Mouse (Mus musculus): ENCODE data around the gene Sh2b2. TPM values are rescaled to one million over a fixed set of nuclear protein-coding genes. Genes with fewer than 3 reads are reported as not detected.

The Sh2b2 gene
- polyA plus RNA-seq, 1 experiment, result 9.6 TPM

DNA sequence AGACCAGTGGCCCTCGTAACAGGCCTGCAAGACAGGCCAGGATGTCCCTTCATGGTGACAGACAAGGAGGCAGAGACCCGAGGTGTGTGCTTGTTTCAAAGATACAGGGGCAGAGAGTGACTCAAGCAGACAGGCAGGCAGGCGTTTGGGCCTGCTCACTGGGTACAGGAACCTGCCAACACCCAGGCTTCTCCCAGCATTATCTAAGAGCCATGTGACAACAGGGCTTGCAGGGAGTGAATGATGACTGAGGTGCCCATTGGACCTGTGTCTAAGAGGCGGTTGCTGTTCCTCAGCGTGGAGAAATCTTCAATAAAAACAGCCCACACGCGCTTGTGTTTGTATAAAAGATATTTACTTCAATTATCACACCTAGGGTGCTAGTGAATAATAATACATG is 19.7 kb upstream of the Sh2b2 start:
- H3K79me2 ChIP-seq (ENCODE audit: control insufficient read depth, insufficient read depth), result no peaks in the 10 kb centered on the region
- H3K36me3 ChIP-seq (ENCODE audit: control insufficient read depth, insufficient read depth), result no peaks in the 10 kb centered on the region
- H3K27me3 ChIP-seq (ENCODE audit: control insufficient read depth, insufficient read depth, insufficient read length), result no peaks in the 10 kb centered on the region
- TF ChIP-seq MYOD1 (IDR thresholded peaks at IDR 0.05; ENCODE audit: control insufficient read depth, insufficient read length, low read depth), result no peak
- H3K79me3 ChIP-seq (ENCODE audit: low read depth), result no peaks in the 10 kb centered on the region
- no peak overlapping the region for H3K4me3 ChIP-seq (ENCODE audit: insufficient read depth, poor library complexity, severe bottlenecking)
- H3ac ChIP-seq (ENCODE audit: control insufficient read depth, insufficient read length, low read depth), result no peak overlapping the region

- Histone ChIP-seq H3K79me3 (ENCODE audit: low read depth) (no peaks in the 10 kb centered on the region), H3K27me3 (ENCODE audit: control insufficient read depth, insufficient read depth, insufficient read length) (no peaks in the 10 kb centered on the region), H3K4me3 (ENCODE audit: insufficient read depth, poor library complexity, severe bottlenecking) (no peak overlapping the region), H3K79me2 (ENCODE audit: control insufficient read depth, insufficient read depth) (no peaks in the 10 kb centered on the region), H3K36me3 (ENCODE audit: control insufficient read depth, insufficient read depth) (no peaks in the 10 kb centered on the region), H3ac (ENCODE audit: control insufficient read depth, insufficient read length, low read depth) (no peak overlapping the region)
- no peak for TF ChIP-seq CTCF (IDR thresholded peaks at IDR 0.05; ENCODE audit: control insufficient read depth, insufficient read depth, insufficient read length)
- TF ChIP-seq FOSL1 (IDR thresholded peaks at IDR 0.05; ENCODE audit: insufficient read depth, low read length, poor library complexity, severe bottlenecking), result no peak
- no peak for TF ChIP-seq MAX (IDR thresholded peaks at IDR 0.05)
- TF ChIP-seq MYOG (IDR thresholded peaks at IDR 0.05; ENCODE audit: control insufficient read depth, extremely low read depth, insufficient read length), result no peak
Observed at GRCm38 (mm10) chr5:136263342-136263741, 17.0 kb upstream of the Sh2b2 start.

DNA sequence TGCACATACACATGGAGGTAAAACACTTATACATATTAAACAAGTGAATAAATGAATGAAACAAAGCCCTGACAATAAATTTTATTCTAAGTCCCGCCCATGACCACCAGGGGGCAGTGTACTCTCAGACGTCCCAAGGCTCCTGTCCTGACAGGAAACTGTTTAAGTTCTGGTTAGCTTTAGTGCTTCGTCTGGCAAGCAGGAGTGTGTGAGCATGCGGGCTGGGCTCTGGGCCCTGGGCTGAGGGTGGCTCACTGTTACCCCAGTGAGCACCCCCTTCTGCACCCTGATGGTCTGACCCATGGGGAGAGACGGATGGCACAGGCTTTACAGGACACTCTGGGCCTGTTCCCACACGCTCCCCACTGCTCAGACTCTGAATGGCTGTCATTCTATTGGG is 12.6 kb upstream of the Sh2b2 start:
- H3K79me3 ChIP-seq (ENCODE audit: low read depth), result no peaks in the 10 kb centered on the region
- no peak overlapping the region for H3ac ChIP-seq (ENCODE audit: control insufficient read depth, insufficient read length, low read depth)
- no peaks in the 10 kb centered on the region for H3K79me2 ChIP-seq (ENCODE audit: control insufficient read depth, insufficient read depth)
- H3K36me3 ChIP-seq (ENCODE audit: control insufficient read depth, insufficient read depth), result no peaks in the 10 kb centered on the region
- H3K4me3 ChIP-seq (ENCODE audit: insufficient read depth, poor library complexity, severe bottlenecking), result no peak overlapping the region
- TF ChIP-seq CTCF (IDR thresholded peaks at IDR 0.05; ENCODE audit: control insufficient read depth, insufficient read depth, insufficient read length) (peak; percentile 22), FOSL1 (IDR thresholded peaks at IDR 0.05; ENCODE audit: insufficient read depth, low read length, poor library complexity, severe bottlenecking) (no peak), MAX (IDR thresholded peaks at IDR 0.05) (no peak), MYOD1 (IDR thresholded peaks at IDR 0.05; ENCODE audit: control insufficient read depth, insufficient read length, low read depth) (no peak), MYOG (IDR thresholded peaks at IDR 0.05; ENCODE audit: control insufficient read depth, extremely low read depth, insufficient read length) (no peak), CEBPB (IDR thresholded peaks at IDR 0.05; ENCODE audit: low read depth) (no peak)
- H3K27me3 ChIP-seq (ENCODE audit: control insufficient read depth, insufficient read depth, insufficient read length), result no peaks in the 10 kb centered on the region

DNA sequence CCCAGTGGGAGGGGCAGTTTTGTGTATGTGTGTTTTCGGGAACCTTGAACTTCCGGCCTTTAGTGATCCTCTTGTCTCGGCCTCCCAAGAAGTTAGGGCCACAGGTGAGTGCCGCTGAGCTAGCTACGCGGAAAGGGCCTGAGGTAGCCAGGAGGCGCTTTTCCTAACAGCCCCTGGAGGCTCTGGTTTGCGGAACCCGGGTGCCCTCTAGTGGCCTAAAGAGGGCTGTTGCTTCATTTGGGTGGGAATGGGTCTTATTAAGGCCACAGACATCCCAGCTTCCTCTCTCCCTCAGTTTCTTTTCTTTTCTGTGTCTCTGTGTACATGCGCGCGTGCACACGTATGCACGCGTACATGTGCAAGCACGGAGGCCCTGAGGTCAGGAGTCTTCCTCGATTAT is 6.5 kb upstream of the Sh2b2 start:
- TF ChIP-seq CTCF (IDR thresholded peaks at IDR 0.05; ENCODE audit: control insufficient read depth, insufficient read depth, insufficient read length), result peak; percentile 78
- TF ChIP-seq CEBPB (IDR thresholded peaks at IDR 0.05; ENCODE audit: low read depth), result peak; percentile 48
- no peak for TF ChIP-seq MYOG (IDR thresholded peaks at IDR 0.05; ENCODE audit: control insufficient read depth, extremely low read depth, insufficient read length)
- H3K4me3 ChIP-seq (ENCODE audit: insufficient read depth, poor library complexity, severe bottlenecking), result no peak overlapping the region
- H3K27me3 ChIP-seq (ENCODE audit: control insufficient read depth, insufficient read depth, insufficient read length), result no peaks in the 10 kb centered on the region
- no peak overlapping the region for H3ac ChIP-seq (ENCODE audit: control insufficient read depth, insufficient read length, low read depth)
- no peaks in the 10 kb centered on the region for H3K79me2 ChIP-seq (ENCODE audit: control insufficient read depth, insufficient read depth)
- H3K79me3 ChIP-seq (ENCODE audit: low read depth), result no peaks in the 10 kb centered on the region
- H3K36me3 ChIP-seq (ENCODE audit: control insufficient read depth, insufficient read depth), result no peaks in the 10 kb centered on the region

DNA sequence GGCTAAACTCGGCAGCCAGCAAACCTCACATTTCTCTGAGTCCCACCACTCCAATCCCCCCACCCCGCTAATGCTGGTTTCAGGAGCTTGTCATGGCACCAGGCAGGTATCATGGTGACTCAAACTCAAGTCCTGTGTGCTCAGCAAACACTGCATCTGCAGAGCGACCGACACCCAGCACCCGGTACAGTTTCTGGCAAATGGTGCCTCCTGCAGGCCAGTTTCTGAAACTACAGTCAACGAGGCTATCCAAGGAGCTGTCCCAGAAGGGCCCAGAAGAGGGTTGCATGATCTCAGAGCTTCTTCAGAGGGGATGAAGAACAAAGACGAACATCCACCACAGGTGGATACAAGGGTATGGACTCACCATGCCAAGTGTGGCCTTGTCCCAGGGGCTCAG is 4.6 kb upstream of the Sh2b2 start:
- TF ChIP-seq MYOD1 (IDR thresholded peaks at IDR 0.05; ENCODE audit: control insufficient read depth, insufficient read length, low read depth) (no peak), CTCF (IDR thresholded peaks at IDR 0.05; ENCODE audit: control insufficient read depth, insufficient read depth, insufficient read length) (no peak), MAX (IDR thresholded peaks at IDR 0.05) (no peak), FOSL1 (IDR thresholded peaks at IDR 0.05; ENCODE audit: insufficient read depth, low read length, poor library complexity, severe bottlenecking) (no peak), USF1 (IDR thresholded peaks at IDR 0.05; ENCODE audit: low read depth) (no peak), CEBPB (IDR thresholded peaks at IDR 0.05; ENCODE audit: low read depth) (no peak), MYOG (IDR thresholded peaks at IDR 0.05; ENCODE audit: control insufficient read depth, extremely low read depth, insufficient read length) (no peak)
- Histone ChIP-seq H3ac (ENCODE audit: control insufficient read depth, insufficient read length, low read depth) (no peak overlapping the region), H3K36me3 (ENCODE audit: control insufficient read depth, insufficient read depth) (no peaks in the 10 kb centered on the region), H3K79me2 (ENCODE audit: control insufficient read depth, insufficient read depth) (no peaks in the 10 kb centered on the region), H3K4me3 (ENCODE audit: insufficient read depth, poor library complexity, severe bottlenecking) (no peak overlapping the region), H3K79me3 (ENCODE audit: low read depth) (no peaks in the 10 kb centered on the region), H3K27me3 (ENCODE audit: control insufficient read depth, insufficient read depth, insufficient read length) (no peaks in the 10 kb centered on the region)

- Histone ChIP-seq H3K36me3 (ENCODE audit: control insufficient read depth, insufficient read depth) (no peaks in the 10 kb centered on the region), H3K27me3 (ENCODE audit: control insufficient read depth, insufficient read depth, insufficient read length) (no peaks in the 10 kb centered on the region), H3ac (ENCODE audit: control insufficient read depth, insufficient read length, low read depth) (no peak overlapping the region), H3K4me3 (ENCODE audit: insufficient read depth, poor library complexity, severe bottlenecking) (no peak overlapping the region), H3K79me3 (ENCODE audit: low read depth) (no peaks in the 10 kb centered on the region), H3K79me2 (ENCODE audit: control insufficient read depth, insufficient read depth) (peaks cover 9% of the 10 kb centered on the region)
- no peak for TF ChIP-seq CEBPB (IDR thresholded peaks at IDR 0.05; ENCODE audit: low read depth)
- no peak for TF ChIP-seq FOSL1 (IDR thresholded peaks at IDR 0.05; ENCODE audit: insufficient read depth, low read length, poor library complexity, severe bottlenecking)
- no peak for TF ChIP-seq MYOD1 (IDR thresholded peaks at IDR 0.05; ENCODE audit: control insufficient read depth, insufficient read length, low read depth)
- TF ChIP-seq MAX (IDR thresholded peaks at IDR 0.05), result no peak
- TF ChIP-seq CTCF (IDR thresholded peaks at IDR 0.05; ENCODE audit: control insufficient read depth, insufficient read depth, insufficient read length), result no peak
- no peak for TF ChIP-seq MYOG (IDR thresholded peaks at IDR 0.05; ENCODE audit: control insufficient read depth, extremely low read depth, insufficient read length)
- no peak for TF ChIP-seq USF1 (IDR thresholded peaks at IDR 0.05; ENCODE audit: low read depth)
Observed at GRCm38 (mm10) chr5:136248441-136248840, 2.1 kb upstream of the Sh2b2 start.

Data from C2C12 (cell line).